Mouse (Mus musculus): ENCODE measurements around the gene Pfdn4.

Pfdn4 gene

DNA sequence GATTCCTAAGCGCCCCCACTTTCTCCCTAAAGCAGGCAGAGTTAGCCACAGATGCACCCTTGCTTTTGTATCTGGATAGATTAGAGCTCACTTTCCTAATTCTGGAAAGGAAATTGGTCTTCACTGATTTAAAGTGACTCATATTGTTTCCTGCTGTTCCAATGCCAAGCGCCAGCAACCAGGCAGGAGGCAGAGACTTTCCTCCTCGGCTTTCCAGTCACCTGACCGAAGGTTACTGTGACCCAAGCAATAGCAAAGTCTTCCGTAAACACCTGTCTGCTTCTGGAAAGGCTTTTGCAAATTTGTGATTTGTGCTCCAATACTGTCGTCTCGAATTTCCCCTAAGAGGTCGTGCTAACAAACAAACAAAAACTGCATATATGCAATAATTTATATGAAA lies 1.8 kb downstream of the Pfdn4 start:
- no peak for DNase-seq

DNA sequence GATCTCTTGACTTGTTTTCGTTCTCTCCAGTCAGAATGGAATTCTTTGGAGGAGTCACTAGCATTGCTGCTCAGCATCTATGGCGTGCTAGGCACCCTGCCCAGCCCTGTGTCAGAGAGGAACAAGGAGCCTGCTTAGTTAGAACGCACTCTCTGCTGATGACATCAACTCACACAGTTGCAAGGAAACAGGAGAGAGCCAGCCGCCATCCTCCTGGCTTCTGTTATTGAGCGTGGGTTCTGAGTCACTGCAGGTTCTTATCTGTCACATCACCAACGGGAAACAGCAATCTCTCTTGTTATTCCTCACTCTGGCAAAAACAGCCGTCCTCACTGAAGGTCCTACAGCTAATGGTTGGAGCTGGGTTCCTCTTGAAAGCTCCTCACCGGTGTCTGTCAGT lies 7.1 kb downstream of the Pfdn4 start:
- DNase-seq, result no peak

DNA sequence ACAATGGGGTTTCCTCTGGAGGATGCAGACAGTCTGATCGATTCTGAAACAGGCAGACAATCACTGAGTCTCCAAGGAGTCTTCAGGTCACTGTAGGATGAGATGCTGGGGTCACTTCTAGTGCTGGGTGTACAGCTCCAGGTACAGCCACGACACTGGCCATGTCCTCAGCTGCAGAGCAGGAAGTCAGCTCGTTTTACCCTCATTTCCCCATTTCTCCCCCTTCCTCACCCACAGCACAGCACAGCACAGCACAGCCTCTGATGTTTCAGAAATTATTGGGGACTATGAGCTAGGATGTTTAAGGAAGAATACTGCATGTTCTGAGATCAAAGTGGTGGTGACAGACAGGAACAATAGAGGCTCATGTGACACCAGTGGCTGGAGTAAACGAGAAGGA lies 7.8 kb downstream of the Pfdn4 start:
- no peak for DNase-seq

DNA sequence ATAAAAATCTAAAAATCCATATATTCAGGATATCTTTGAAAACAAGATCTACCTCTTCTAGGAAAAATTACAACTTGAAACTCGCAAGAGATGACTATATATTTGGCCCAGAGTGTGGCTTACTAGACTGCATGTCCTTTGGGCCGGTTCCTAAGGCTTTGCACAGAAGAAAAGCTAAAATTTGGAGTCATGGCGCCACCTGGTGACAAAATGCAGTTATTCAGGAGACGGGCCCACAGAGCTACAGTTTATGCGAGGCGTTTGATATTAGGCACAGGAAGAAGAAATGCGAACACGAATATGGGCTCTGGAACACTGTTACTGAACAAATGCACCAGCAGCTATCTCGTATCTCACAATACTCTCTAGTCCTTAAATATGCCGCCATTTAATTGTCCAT lies 11.5 kb downstream of the Pfdn4 start:
- DNase-seq, result peak; percentile 77

DNA sequence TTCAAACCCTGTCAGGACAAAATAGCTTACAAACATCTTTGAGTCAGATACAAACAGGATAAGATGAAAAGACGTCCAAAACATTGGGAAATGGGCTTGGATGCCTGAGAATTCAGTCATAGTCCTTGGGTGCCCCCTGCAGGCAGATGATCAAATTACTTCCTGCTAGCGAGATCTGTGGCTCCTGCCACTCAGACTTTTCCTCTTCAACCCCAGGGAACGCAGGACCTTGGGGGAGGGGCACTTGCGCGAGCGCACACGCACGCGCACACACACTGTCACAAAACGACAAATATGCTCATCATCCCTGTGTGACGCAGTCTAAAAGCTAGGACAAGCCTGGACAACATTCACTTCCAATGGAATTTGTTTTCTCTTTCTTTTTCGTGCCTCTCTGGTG lies 12.6 kb downstream of the Pfdn4 start:
- DNase-seq, result peak; percentile 94

DNA sequence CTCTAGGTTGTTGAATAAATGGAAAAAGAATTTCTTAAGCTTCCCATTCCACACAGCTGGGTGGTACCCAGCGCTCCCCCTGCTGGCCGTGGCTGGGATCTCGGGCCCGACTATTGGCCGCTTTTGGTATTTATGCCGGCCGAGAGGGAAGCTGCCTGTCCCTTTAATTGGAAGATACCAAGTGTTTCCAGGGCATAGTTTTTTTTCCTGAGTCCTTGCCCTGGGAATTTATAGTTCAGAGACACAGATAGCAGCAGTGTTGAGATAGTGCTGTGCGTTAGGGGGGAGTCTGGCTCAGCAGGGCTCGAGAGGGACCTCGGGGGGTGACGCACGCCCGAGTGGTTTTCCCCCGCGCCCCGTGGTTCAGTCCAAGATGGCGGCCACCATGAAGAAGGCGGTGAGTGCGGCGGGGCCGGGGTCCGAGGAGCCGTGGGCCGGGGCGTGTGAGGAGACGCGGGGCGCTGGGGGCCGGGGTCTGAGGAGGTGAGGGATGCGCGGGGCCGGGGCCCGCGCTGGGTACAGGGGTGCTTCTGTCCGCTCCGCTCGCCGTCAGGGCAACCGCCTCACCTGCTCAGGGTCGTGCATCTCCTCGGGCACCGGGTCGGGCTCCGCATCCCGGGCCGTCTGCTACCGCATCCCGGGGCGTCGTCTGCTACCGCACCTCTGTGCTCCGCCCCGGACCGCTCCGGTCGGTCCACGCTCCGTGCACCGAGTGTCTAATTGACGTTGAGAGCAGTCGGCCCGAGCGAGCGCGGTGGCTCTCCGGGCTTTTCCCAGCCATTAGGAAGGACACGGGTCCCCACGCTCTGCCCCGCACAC lies 15.1 kb downstream of the Pfdn4 start:
- DNase-seq, result peak; percentile 93

DNA sequence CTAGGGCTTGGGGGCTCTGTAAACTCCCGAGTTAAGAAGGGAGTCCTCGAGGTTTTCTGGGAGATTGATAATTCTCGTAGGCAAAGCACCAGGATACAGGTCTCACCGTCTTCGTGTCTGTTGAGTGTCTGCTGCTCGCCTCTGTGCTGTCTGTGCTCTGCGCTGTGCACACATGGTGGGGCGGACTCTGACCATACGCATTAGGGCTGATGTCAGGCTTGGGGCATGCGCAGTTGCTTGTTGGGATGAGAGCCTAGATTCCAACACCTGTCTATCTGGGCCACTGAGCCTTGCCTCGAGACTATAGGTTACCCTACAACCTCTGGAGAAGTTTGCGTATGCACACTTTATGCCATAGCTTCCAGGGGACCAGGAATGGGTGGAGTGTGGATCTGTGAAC lies 17.5 kb downstream of the Pfdn4 start:
- DNase-seq, result no peak

DNA sequence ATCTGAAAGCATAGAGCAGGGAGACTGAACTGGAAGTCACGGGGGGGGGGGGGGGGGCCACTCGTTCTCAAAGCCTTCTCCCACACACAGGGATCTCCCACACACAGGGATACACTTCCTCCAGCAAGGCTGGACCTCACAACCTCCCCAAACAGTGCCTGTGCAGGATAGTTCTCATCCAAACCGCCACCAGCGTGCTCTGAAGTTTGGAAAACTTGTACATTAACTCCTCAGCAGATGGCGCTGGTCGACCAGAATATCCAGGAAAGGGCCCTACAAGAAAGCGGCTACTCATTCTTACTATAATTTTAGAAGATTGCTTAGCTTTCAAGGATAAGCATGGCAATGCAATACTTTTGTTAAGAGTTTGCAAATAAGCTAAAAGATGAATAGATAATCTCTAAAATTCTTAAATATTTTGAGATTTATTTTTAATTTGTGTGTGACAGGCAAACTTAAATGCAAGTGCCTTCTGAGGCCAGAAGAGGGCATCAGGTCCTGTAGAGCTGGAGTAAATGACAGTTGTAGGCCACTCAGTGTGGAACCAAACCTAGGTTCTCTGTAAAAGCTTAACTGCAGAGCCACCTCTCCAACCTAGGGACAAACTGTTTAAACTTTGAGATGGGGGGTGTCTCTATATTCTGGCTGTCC lies 24.2 kb downstream of the Pfdn4 start:
- DNase-seq, result peak; percentile 69

DNA sequence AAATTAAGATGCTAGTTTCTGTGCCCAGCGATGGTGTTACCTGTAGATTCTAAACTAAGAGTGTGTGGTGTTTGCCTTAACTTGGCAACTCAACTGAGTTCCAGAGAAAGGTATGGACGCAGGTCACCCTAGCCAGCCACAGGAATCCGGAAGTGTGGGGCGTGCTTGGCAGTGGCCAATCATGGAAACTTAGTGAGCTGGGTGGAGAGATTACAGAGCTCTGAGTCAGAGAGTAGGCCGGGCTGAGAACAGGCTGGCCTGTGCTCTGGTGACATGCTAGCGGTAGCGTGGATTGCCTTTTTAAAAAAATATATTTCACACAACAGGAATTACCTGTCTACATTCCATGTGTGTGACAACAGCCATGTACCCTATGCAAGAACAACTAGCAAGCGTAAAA lies 30.3 kb downstream of the Pfdn4 start:
- no peak for DNase-seq

DNA sequence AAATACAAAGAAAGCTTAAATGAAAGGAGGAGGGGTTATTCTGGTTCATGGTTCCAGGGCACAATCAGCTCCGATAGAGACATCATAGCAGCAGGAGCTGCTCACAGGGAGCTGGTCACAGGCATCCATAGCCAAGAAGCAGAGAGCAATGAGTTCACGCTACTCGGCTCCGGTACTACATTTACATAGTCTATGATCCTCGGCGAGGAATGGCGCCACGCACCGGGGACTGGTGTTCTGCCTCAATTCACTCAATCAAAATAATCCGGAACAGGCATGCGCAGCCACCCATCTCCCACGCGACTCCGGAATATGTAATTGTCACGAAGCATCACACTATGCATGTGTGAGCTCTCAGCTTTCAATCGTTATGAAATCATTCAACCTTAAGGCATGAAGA lies 31.8 kb downstream of the Pfdn4 start:
- DNase-seq, result no peak

DNA sequence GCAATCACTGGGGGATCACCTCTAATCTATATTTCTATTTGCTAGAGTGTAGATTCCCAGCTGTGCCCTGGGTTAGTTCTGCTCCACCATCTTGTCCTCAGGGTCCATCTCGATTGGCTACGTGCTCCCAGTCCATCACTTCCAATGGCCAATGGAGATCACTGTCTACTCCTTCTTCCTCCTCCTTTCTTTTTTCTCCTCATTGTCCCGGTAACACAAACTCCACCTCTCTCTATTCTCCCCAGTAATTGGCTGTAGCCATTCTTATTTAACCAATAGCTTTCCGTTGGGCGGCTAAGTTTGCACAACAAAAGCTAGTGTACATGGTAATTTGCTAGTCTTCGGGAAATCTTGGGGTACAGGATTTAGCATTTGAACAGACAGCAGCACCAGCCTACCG lies 33.5 kb downstream of the Pfdn4 start:
- DNase-seq, result no peak

DNA sequence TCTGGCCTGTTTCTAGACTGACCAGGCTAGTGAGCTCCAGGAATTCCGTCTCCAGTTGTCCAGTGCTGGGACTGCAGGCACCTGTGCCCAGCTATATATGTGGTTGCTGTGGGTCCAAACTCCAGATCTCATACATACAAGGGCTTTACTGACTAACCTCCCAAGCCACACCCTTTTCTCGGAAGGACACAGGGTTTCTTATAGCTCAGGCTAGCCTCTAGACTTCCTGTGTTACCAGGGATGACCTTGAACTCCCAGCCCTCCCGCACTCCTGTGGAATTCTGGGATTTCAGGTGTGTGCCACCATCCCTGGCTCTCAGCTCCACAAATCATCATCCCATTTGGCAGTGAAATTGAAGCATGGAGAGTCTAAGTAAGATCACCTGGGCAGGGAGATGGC lies 34.0 kb downstream of the Pfdn4 start:
- no peak for DNase-seq

DNA sequence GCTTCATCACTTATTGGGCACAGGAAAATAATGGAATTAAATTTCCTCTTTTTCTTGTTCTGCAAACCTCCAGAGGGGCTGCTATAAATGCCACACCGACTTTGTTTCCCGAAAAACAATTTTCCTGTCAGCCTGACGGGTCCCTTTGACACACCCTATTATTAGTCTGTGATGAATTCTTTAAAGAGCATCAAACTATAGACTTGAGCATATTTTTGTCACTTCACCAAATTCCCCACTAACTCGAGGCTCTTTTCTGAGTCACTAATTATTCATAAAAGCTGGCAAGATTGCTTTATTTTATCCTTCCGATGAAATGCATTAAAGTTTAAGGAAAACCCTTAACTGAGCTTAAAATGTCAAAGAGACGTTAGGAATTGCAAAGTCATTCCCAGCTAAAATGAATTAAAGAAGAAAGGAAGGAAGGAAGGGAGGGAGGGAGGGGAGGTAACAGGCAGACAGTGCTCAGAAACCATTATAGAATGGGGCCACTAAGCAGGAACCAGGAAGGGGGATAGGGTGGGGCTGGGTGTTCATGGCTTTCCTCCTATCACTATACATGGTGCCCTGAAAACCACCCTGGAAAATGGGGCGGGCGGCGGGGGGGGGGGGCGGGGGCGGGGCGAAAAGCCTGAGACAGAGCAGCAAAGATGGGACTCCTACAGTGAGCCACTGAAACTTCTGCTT lies 38.0 kb downstream of the Pfdn4 start:
- no peak for DNase-seq

DNA sequence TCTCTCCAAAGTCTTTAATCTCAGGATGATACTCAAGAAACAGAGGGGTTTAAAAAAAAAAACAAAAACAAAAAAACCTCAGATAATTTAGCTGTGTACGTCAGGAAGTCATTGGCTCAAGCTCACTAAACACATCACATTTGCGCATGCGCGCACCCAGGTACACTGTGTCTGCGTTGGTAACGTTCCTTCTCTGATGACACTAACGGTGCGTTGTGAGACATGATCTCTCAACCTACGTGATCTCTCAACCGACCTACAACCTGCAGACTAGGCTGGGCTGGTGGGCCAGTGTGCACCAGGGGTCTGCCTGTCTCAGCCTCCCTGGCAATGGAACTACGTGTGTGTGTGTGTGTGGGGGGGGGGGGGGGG lies 38.6 kb downstream of the Pfdn4 start:
- DNase-seq, result no peak

DNA sequence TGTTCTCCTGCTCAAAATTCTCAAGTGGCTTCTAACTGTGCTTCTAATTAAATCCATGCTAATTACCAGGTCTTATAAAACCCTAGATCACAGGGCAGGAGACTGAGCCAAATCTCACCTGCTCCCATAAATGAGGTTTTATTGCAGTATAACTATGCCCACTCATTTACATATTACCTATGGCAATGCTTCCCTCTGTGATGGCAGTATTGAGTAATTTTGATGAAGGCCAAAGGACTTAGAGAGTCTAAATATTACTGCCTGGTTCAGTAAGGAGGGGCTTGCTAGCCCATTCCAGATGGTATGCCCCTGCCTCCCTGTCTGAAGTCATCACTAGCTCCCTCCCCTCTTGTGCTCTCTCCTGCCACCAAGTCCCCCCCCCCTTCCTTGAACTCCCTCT lies 39.6 kb downstream of the Pfdn4 start:
- DNase-seq, result no peak

DNA sequence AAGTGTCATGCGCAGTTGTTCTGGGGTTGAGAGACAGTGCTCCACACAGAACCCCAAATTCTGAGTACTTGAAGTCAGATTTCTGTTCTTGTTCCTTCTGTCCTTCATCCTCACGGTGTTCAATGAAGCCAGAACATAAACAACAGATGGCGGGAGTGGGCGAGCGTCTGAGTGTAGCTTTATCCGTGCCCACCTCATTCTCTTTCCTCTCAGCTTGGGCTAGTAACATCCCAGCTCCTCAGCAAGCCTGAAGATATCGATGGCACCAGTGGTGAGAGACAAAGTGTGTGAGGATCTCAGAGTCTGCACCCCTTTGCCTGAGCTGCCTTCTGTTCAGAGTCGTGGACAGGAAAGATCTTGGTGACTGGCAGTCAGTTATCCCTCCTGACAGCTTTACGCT lies 43.0 kb downstream of the Pfdn4 start:
- DNase-seq, result peak; percentile 42

DNA sequence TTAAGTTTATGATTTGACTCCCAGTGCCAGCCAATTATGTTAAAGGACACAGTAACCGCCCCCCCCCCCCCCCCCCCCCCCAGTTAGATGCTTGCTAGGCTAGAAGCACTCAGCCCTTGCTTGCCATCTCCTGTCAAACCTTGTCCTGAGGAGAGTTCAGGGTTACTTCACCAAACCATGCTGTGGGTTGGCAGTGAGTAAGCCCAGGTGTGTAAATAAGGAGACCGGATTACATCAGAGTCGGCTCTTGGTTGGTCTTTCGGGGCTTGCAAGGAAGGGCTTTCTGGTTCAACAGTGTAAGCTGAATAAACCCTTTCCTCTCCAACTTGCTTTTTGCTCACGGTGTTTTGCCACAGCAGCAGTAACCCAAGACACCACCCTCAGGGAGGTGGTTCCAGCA lies 47.4 kb downstream of the Pfdn4 start:
- no peak for DNase-seq

DNA sequence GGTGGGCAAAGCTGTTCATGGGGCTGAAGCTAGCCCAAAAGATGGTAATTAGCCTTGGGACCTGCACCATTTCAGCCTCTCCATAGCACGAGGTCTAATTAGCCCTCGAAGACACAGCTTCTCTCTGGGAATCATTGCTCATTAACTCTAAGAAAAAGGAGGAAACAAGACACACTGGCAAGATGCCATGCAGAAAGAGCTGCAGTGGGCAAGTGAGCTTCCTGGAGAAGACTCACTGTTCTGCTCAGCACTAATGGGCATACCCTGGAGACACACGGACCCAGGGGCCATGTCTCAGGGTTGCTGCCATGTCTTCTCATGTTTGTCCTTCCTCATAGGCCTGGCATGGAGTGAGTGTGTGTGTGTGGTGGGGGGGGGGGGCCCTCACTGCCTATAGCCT lies 47.9 kb downstream of the Pfdn4 start:
- DNase-seq, result no peak

DNA sequence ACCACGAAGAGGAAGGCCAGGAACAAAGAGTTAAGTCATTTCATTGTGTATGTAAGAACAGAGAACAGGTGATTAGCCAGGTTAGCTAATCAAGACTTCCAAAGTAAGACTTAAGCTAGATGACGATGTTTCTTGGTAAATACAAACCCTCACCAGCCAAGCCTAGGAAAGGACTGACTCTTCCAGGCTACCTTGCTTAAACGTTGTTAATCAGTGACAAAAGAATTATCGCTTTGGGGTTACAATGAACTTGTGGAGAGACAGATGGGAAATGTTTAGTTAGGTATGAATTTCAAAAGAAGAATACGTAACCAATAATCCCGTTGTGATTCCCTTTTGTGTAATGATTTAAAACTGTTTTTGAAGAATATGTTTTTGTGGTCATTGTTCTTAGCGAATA lies 48.7 kb downstream of the Pfdn4 start:
- no peak for DNase-seq

DNA sequence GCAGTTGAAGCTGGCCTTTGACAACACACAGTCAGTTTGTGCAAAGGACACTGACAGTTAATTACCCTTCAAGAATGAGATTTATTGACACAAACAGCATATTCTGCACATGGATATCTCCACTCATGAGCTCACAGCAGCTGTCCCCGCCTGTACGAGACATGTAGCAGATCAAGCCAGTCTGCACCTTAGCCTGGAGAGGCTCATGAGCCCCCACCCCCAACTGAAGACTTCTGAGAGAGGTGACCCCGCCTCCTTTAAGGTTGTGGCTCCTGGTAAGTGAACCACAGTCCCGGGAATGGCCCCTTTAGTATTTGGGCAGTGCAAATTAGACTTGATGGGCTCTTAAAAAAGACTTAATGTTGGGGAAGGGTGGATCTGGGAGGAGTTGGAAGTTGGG lies 49.5 kb downstream of the Pfdn4 start:
- DNase-seq, result no peak

DNA sequence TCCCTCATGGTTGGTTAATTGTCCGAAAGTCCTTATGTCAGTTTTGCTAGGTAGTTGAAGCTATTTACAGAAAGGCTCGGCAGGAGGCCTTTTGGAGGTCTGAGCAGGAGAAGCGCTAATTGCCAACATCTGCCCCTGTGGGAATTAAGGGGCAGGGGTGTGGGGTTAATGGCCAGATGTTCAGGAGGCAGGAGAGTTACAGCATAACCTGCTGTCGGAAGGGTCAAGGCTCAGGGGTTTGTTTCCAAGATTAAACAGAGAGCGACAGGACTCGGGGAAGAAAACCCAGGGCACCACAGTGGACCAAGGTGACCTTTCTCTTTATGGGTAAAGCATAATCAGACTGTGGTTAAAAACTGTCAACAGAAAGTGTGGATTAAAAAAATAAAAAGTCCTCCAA lies 51.3 kb downstream of the Pfdn4 start:
- no peak for DNase-seq

DNA sequence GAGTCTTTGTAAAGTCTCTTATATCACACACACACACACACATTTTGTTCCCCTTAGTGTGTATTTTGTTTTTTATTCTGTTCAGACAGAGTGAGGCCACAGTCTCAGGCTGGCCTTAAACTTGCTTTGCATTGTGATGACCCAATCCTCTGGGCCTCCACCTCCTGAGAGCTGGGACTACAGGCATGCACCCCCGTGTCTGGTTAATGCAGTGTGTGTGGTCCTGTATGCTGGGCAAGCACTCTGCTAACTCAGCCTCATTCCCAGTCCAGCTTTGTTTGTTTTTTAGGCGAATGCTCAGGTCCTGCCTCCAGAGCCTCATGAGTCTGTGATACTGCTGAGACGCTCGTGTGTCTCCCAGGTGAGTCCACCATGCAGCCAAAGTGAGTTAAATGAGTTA lies 51.8 kb downstream of the Pfdn4 start:
- no peak for DNase-seq

DNA sequence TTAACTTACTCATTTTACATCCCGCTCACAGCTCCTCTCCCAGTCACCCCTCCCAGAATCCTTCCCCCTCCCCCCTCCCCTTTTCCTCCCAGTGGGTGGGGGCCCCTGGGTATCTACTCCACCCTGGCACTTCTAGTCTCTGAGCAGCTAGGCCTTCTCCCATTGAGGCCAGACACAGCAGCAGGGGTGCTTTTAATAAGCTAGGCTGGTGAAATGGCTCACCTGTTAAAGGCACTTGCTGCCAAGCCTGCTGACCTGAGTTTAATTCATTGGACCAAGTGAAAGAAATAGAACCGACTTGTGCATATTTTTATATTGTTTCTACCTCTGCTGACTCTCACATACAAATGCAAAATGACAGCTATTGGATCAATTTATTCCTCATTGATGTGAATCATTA lies 52.9 kb downstream of the Pfdn4 start:
- no peak for DNase-seq

DNA sequence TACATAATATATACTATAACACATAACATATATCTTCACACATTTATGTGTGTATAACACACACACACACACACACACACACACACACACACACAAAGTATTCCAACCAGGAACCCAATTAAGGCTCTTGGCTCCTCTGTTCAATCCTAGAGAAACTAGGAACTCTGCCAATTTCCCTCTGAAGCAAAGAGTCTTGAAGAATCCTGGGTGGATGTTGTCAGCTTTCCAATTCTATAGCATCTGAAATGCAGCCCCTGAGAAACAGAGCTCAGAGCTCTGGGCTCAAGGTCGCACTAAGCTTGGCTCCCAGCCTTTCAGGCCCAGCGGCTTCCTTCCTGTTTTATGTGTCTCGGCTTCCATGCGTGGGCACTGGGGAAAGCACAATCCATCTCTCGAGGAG lies 54.0 kb downstream of the Pfdn4 start:
- DNase-seq, result no peak
